Mouse (Mus musculus) hindbrain, embryonic 12.5 days (tissue): ENCODE data around the gene Ppme1. TPM values are rescaled to one million over a fixed set of nuclear protein-coding genes. Genes with fewer than 3 reads are reported as not detected.

ENCODE experiments used
- ATAC-seq: fragments of 200-750 bp; cut with Nextera tagmentation; 2 replicates; pipeline ENCODE4 v1.8.0; 2017; ENCODE audit warnings: moderate TSS enrichment; ENCODE audit not compliant: low FRiP score
- H3K27ac ChIP-seq: fragments of 300-500 bp; sonication (generic); 2 replicates; pipeline ENCODE4 v1.5.1; 2016; ENCODE audit warnings: mild to moderate bottlenecking
- H3K27me3 ChIP-seq: fragments of 300-500 bp; sonication (generic); 2 replicates; pipeline ENCODE4 v1.6.1; 2016; ENCODE audit warnings: mild to moderate bottlenecking
- H3K36me3 ChIP-seq: fragments of 300-500 bp; sonication (generic); 2 replicates; pipeline ENCODE4 v1.6.1; 2016; ENCODE audit warnings: mild to moderate bottlenecking
- H3K4me1 ChIP-seq: fragments of 300-500 bp; sonication (generic); 2 replicates; pipeline ENCODE4 v1.6.1; 2016
- H3K4me2 ChIP-seq: fragments of 300-500 bp; sonication (generic); replicated peaks from 2 replicates; pipeline ENCODE4 v1.6.1; 2016; ENCODE audit warnings: mild to moderate bottlenecking
- H3K4me3 ChIP-seq: fragments of 300-500 bp; sonication (generic); 2 replicates; pipeline ENCODE4 v1.5.1; 2016; ENCODE audit warnings: mild to moderate bottlenecking
- H3K9ac ChIP-seq: fragments of 300-500 bp; sonication (generic); 2 replicates; pipeline ENCODE4 v1.6.1; 2016; ENCODE audit warnings: mild to moderate bottlenecking, moderate library complexity
- H3K9me3 ChIP-seq: fragments of 300-500 bp; sonication (generic); replicated peaks from 2 replicates; pipeline ENCODE4 v1.6.1; 2016; ENCODE audit warnings: mild to moderate bottlenecking
- WGBS: fragments of 180-500 bp; shearing (Covaris S2); methylation state at CpG from one replicate; pipeline ENCODE4 v1.1.7; 2016; 5-methylcytosine and 5-hydroxymethylcytosine counted together
- polyA plus RNA-seq: library from polyadenylated mRNA; unstranded; fragments of >200 nt; fragmentation: Nextera tagmentation; extraction: Ambion mirVana; gene quantifications from 2 replicates; pipeline ENCODE4 v1.2.1, GENCODE M21; 2016

Ppme1 gene
- 102 and 111 TPM in 2 replicates for polyA plus RNA-seq

DNA sequence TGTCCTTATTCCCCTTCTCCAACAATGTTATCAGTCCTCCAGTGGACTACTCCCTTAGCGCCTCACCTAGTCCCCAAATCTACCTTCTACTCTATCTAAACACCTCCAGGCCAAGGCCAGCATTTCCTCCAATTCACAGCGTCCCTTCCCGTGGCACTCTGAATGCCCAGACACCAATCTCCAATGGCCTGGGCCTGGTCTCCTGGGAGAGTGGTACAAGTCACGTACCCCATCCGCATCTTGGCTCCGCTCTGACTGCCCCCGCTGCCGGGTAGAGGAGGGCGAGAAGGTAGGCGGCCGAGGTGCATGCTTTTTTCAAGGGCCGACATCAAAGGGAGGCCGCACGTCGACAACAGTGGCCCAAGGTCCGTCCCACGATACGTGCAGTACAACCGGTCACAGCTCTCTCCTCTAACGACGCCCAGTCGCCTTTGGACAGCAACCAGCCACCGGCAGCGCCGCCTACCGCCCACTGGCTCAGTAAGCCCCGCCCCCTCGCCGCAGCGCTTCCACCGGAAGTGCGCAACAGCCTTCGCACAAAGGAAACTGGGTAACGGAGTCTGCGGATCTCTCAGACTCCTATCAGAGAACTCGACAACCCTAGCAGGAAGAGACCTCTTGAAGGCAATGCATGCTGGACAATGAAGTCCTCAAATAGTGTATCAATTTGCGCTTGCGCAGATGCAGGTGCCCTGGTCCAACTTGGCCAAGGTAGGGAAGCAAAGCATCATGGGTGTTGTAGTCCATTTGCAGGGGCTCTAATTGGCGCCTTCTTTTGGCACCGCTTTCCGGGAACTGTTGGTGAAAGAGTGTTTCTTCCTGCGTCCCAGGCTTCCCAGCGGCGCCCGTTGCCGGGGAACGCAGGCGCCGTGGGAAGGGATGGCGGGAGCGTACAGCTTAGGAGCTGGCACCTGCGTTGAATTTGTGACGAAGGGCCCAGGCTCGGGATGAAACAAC lies at the start of gene Ppme1, which contains the start of gene C2cd3:
TSS of gene Ppme1 (minus strand) at position 813 of the 957 bp plus-strand sequence.
TSS of gene C2cd3 (plus strand) at position 739 of the 957 bp plus-strand sequence.
- Histone ChIP-seq H3K4me3 (peak within 1 kb of the TSS; percentile 67), H3K4me1 (peaks cover 25% of the 10 kb centered on the region), H3K9ac (peak within 1 kb of the TSS; percentile 72), H3K27me3 (no peaks in the 10 kb centered on the region), H3K4me2 (peak within 1 kb of the TSS; percentile 73), H3K9me3 (no peaks in the 10 kb centered on the region), H3K36me3 (peaks cover 8% of the 10 kb centered on the region), H3K27ac (peak within 1 kb of the TSS; percentile 90)
- peak; percentile 98 for ATAC-seq
- WGBS: under 1% methylated on average over 54 of the region's 54 CpGs

DNA sequence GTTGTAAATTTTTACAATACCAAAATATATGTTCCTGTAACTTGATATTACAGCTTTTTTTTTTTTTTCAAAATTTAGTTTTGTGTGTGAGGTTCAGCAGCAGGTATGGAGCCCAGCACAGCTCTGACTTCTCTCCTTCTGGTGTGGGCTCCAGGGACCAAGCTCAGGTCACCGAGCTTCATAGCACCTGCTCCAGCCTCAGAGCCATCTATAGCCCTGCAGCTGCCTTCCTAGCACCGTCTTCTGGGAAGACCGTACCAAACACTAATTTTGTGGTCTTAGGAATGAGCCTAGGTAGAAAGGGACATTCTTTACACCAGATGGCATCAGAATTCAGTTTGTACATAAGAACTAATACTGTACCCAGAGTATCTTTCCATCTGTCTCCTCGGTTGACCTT lies 36.6 kb upstream of the Ppme1 start:
- Histone ChIP-seq H3K9me3 (no peaks in the 10 kb centered on the region), H3K27ac (no peak overlapping the region), H3K9ac (no peak overlapping the region), H3K36me3 (peaks cover 75% of the 10 kb centered on the region), H3K4me2 (no peak overlapping the region), H3K4me3 (no peak overlapping the region), H3K27me3 (no peaks in the 10 kb centered on the region), H3K4me1 (no peaks in the 10 kb centered on the region)
- no peak for ATAC-seq
- 97% methylated on average over 4 of the region's 4 CpGs for WGBS

DNA sequence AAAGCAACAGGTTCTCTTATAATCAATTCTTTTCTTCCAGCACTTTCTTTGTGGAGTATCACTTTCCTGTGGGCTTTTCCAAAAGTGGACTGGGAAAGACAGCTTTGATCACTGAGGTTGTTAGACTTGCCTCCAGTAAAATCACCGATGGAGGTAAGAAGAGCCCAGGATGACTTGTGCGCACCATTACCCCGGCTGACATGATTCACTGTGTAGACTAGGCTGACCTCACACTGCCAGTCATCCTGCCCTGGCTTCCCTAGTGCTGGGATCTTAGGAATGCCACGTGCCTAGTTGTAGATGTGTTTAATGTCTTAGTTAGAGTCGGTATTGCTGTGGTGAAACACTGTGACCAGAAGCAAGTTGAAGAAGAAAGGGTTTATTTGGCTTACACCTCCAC lies 35.6 kb upstream of the Ppme1 start:
- Histone ChIP-seq H3K4me2 (no peak overlapping the region), H3K9me3 (no peaks in the 10 kb centered on the region), H3K4me1 (no peaks in the 10 kb centered on the region), H3K36me3 (peaks cover 75% of the 10 kb centered on the region), H3K9ac (no peak overlapping the region), H3K27ac (no peak overlapping the region), H3K27me3 (no peaks in the 10 kb centered on the region), H3K4me3 (no peak overlapping the region)
- ATAC-seq: no peak
- WGBS: 98% methylated on average over 5 of the region's 5 CpGs

DNA sequence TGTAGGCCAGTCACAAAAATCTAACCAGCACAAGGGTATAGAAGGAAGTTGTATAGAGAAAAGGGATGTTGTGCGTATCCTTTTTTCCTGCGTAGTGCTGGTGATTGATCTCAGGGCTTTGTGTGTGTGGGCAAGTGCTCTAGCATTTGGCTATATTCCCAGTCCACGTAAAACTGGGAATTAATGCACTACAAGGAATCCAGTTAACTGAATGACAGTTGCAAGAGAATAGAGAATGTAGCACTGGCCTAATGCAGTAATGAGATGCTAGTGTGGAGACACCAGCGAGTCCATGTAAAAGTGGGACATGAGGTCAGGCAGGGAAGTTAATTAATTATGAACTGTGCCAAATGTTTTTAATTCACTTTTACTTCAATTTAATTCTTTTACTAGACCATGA lies 30.6 kb upstream of the Ppme1 start:
- Histone ChIP-seq H3K4me3 (no peak overlapping the region), H3K9me3 (no peaks in the 10 kb centered on the region), H3K36me3 (peaks cover 69% of the 10 kb centered on the region), H3K4me2 (no peak overlapping the region), H3K27ac (no peak overlapping the region), H3K4me1 (no peaks in the 10 kb centered on the region), H3K27me3 (no peaks in the 10 kb centered on the region), H3K9ac (no peak overlapping the region)
- 89% methylated on average over 4 of the region's 4 CpGs for WGBS
- no peak for ATAC-seq

DNA sequence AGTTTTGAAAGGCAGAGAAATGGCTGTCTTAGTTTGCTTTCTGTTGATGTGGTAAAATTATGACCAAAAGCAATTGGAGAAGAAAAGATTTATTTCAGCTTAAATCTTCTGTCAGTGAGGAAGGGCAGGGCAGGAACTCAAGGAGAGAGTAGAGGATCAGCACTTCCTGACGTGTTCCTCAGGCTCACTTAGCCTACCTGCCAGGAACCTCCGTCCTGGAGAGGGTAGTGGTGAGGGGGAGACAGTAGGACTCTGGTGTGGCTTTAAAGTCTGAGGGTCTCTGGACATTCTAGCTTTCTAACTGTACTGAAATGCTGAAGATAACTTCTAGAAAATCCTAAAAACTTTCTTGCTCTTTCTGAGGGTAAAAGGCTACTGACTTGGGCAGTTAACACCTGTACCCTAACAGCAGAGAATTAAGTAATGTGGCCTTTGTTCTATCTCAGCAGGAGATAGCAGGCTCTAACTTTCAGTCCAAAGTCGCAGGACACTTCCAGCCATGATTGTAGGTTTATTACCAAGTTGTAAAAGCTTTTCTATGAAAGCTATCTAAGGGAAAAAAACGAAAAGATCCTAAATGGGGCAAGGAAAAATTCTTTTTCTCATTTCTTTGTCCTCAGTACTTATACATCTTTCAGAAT lies 28.9 kb upstream of the Ppme1 start:
- no peak for ATAC-seq
- WGBS: 66% methylated on average over 4 of the region's 4 CpGs
- no peak overlapping the region for H3K4me2 ChIP-seq
- peaks cover 67% of the 10 kb centered on the region for H3K36me3 ChIP-seq
- H3K4me3 ChIP-seq: no peak overlapping the region
- no peaks in the 10 kb centered on the region for H3K4me1 ChIP-seq
- H3K27me3 ChIP-seq: no peaks in the 10 kb centered on the region
- no peak overlapping the region for H3K27ac ChIP-seq
- H3K9me3 ChIP-seq: no peaks in the 10 kb centered on the region
- no peak overlapping the region for H3K9ac ChIP-seq

DNA sequence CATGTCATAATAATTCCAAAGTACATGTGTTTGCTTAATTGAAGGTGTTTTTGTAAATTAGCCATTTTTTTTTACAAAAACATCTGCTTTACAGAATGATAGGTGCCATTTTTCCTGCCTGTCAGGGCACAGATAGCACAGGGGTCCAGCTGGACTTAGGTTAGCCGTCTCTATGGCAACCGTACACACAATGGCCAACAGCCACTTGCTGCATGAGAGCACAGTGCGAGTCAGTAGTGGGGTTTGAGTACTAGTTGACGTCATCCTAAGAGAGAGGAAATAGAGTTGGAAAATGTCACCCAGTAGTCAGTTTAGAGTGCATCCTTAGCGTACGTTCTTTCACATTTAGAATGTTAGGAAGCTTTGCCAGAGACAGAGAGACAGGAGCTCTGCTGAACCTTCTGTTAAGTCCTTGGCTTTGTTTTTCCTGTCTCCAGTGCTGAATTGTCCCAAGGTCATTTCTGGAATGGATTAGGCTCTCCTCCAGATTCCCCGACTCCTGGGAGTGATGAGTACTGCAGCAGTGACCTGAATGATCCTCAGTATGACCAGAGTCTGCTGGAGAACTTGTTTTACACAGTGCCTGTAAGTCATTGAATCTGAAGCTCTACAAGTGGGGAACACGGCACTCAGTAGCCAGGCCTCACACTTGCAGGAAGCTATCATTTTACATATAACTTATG lies 27.3 kb upstream of the Ppme1 start:
- Histone ChIP-seq H3K4me2 (no peak overlapping the region), H3K4me3 (no peak overlapping the region), H3K9me3 (no peaks in the 10 kb centered on the region), H3K27ac (no peak overlapping the region), H3K4me1 (no peaks in the 10 kb centered on the region), H3K27me3 (no peaks in the 10 kb centered on the region), H3K9ac (no peak overlapping the region), H3K36me3 (peaks cover 69% of the 10 kb centered on the region)
- no peak for ATAC-seq
- WGBS: 61% methylated on average over 8 of the region's 8 CpGs

DNA sequence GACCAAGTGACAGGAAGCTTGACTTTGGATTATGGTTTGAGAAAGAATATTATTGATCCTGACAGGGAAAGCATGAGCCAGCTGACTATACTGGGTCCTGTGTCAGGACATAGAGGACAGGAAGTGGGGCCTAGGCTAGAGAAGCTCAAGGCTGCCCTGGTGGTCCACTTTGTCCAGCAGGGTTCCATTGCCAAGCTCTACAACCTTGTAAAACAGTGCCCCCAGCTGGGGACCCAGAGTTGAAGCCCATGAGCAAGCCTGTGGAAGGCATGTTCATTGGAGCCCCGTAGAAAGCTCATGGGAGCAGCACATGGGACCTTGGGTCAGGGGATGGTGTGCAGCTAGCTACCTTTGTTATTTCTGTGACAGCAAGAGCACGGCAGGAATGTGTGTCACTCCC lies 20.2 kb upstream of the Ppme1 start:
- H3K9ac ChIP-seq: no peak overlapping the region
- H3K36me3 ChIP-seq: peaks cover 76% of the 10 kb centered on the region
- no peaks in the 10 kb centered on the region for H3K27me3 ChIP-seq
- no peak for ATAC-seq
- H3K4me3 ChIP-seq: no peak overlapping the region
- H3K4me1 ChIP-seq: no peaks in the 10 kb centered on the region
- 83% methylated on average over 2 of the region's 2 CpGs for WGBS
- no peak overlapping the region for H3K4me2 ChIP-seq
- H3K9me3 ChIP-seq: no peaks in the 10 kb centered on the region
- no peak overlapping the region for H3K27ac ChIP-seq

DNA sequence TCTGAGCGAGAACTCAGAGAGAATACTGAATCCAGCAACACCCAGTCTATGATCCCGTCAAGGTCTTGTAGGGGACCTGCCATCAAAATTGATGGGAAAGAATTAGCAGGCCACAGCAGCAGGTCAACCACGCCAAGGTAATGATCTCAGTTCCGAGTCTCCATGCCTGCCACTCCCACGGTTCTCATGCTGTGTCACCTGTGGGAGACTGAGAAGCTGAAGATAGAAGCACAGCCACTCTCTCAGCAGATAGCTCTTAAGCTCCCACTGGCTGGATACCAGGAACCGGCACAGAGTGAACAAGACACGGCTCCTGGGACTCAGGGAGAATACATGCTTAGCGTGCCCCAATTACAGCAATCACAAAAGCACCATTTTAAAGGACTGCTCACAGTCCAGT lies 18.1 kb upstream of the Ppme1 start:
- no peak for ATAC-seq
- Histone ChIP-seq H3K4me2 (no peak overlapping the region), H3K9me3 (no peaks in the 10 kb centered on the region), H3K27ac (no peak overlapping the region), H3K4me1 (no peaks in the 10 kb centered on the region), H3K36me3 (peaks cover 62% of the 10 kb centered on the region), H3K9ac (no peak overlapping the region), H3K27me3 (no peaks in the 10 kb centered on the region), H3K4me3 (no peak overlapping the region)
- WGBS: 89% methylated on average over 8 of the region's 8 CpGs

DNA sequence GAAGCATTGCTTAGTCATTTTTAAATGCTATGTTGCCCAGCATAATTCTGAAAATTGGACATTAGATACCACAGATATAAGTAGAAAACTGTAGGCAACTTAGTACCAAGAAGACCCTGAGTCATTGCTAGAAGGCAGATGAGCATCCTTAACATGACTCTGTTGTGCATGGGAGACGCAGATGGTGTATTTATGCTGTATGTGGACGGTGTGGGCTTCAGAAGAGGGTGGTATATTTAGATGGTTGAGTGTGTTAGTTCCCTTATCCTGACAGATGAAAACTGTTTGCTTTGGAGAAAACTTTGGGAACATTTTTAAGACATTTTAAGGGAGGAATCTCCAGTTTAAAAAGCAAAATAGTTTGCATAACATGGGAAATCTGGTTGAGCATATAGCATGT lies 16.1 kb upstream of the Ppme1 start:
- no peak for ATAC-seq
- 90% methylated on average over 2 of the region's 2 CpGs for WGBS

DNA sequence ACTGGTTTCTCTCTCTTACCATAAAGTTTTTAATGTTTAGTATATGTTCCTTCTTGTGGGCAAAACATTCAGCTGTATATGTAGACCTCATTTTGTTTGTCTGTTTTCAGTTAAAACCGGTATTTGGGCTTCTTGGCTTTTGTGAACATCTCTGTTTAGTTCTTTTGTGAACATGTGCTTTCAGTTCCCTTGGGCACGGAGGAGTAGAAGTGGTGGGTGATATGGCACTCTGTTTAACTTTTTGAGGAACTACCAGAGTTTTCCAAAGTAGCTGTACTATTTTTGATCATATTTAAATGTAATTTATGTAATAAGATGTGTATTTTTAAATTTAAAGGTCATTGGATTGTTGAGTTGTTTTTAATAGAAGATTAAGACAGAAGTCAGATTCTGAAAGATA lies 11.1 kb upstream of the Ppme1 start:
- Histone ChIP-seq H3K9ac (no peak overlapping the region), H3K36me3 (peaks cover 57% of the 10 kb centered on the region), H3K4me1 (no peaks in the 10 kb centered on the region), H3K4me2 (no peak overlapping the region), H3K4me3 (no peak overlapping the region), H3K9me3 (no peaks in the 10 kb centered on the region), H3K27ac (no peak overlapping the region), H3K27me3 (no peaks in the 10 kb centered on the region)
- WGBS: 89% methylated on average over 2 of the region's 2 CpGs
- no peak for ATAC-seq

More for the DNA sequence above, 16.1 kb upstream of the Ppme1 start:
- no peak overlapping the region for H3K27ac ChIP-seq
- H3K9ac ChIP-seq: no peak overlapping the region
- H3K4me1 ChIP-seq: no peaks in the 10 kb centered on the region
- H3K4me2 ChIP-seq: no peak overlapping the region
- peaks cover 61% of the 10 kb centered on the region for H3K36me3 ChIP-seq
- H3K9me3 ChIP-seq: no peaks in the 10 kb centered on the region
- H3K27me3 ChIP-seq: no peaks in the 10 kb centered on the region
- no peak overlapping the region for H3K4me3 ChIP-seq

DNA sequence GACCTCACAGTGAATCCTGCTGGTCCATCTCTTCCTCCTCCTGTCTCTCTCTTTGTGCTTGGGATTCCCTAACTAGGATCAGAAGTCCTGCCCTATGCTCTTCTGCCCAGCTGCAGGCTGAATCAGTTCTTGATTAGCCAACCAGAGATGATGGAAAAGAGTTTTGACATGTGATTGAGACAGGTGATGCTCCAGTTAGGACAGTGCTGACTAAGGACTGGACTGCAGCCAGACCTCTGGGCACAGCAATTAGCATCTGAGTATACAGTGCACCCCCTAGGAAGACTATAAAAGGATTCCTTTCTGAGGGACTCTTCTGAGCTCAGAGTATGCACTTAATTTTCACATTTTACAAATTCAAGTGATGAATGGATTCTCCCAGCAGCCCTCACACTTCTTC lies 9.1 kb upstream of the Ppme1 start:
- Histone ChIP-seq H3K4me1 (no peaks in the 10 kb centered on the region), H3K4me3 (no peak overlapping the region), H3K27ac (no peak overlapping the region), H3K9ac (no peak overlapping the region), H3K27me3 (no peaks in the 10 kb centered on the region), H3K9me3 (no peaks in the 10 kb centered on the region), H3K4me2 (no peak overlapping the region), H3K36me3 (peaks cover 63% of the 10 kb centered on the region)
- no peak for ATAC-seq

DNA sequence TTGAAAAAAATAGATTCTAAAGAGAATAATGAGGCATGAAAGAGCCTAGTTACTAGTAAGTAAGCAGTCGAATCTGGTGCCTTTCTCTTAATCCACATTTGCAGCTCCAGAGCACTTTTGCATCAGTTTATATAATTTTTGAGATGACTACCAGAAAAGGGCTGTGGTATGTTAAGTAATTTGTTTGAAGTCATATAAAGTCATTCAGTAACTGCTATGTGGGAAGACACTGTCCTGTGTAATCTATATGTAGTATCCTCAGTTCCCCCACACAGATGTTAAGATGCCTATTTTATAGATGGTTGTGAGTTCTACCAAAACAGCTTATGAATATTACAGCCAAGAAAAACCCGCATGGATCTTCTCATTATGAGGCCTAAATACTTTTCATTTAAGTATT lies 6.2 kb upstream of the Ppme1 start:
- no peaks in the 10 kb centered on the region for H3K27me3 ChIP-seq
- peaks cover 55% of the 10 kb centered on the region for H3K36me3 ChIP-seq
- 97% methylated on average over 2 of the region's 2 CpGs for WGBS
- no peak overlapping the region for H3K9ac ChIP-seq
- no peak for ATAC-seq
- H3K9me3 ChIP-seq: no peaks in the 10 kb centered on the region
- H3K4me1 ChIP-seq: peaks cover 2% of the 10 kb centered on the region; the same call in 1 of the 2 replicates
- H3K4me3 ChIP-seq: no peak overlapping the region
- H3K4me2 ChIP-seq: no peak overlapping the region
- H3K27ac ChIP-seq: no peak overlapping the region
